Mouse (Mus musculus) spleen, adult 18-20 months (tissue): Measurements from ENCODE around the gene Selenon.

ENCODE experiments used
- DNase-seq, 2 experiments: peaks; one replicate each; pipeline ENCODE4 v3.0.0; 2022; ENCODE audit warnings: mixed read lengths in 2 of 2

Gene Selenon

GRCm38 (mm10) chr4:134551494-134552316, at the start of gene Selenon:
Gene Selenon (minus strand): TSS chr4:134552166.
- peak; percentile 23 to 40 for DNase-seq

GRCm38 (mm10) chr4:134601404-134601803, 49.4 kb upstream of the Selenon start:
- peak; percentile 28 to 32 for DNase-seq

- DNase-seq, result no peak
These were observed 48.8 kb upstream of the Selenon start for GRCm38 (mm10) chr4:134600777-134601176.

DNA sequence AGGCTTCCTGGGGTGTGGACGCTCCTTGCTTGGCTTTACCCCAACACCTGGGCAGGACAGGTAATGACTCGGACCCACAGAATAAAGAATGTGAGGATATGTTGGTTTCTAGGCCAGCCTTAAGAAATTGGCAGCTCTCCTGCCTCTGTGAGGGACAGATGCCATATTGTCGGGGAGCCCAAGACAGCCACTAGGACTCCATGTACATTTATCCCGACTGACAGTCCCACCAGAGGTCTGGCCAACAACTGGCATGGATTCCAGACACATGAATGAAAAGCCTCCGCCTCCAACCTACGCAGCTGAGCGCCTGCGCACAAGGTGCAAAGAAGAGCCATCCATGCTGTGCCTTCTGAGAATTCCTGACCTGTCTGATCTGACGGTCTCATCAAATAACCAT, 48.1 kb upstream of the Selenon start:
- DNase-seq, result no peak

DNA sequence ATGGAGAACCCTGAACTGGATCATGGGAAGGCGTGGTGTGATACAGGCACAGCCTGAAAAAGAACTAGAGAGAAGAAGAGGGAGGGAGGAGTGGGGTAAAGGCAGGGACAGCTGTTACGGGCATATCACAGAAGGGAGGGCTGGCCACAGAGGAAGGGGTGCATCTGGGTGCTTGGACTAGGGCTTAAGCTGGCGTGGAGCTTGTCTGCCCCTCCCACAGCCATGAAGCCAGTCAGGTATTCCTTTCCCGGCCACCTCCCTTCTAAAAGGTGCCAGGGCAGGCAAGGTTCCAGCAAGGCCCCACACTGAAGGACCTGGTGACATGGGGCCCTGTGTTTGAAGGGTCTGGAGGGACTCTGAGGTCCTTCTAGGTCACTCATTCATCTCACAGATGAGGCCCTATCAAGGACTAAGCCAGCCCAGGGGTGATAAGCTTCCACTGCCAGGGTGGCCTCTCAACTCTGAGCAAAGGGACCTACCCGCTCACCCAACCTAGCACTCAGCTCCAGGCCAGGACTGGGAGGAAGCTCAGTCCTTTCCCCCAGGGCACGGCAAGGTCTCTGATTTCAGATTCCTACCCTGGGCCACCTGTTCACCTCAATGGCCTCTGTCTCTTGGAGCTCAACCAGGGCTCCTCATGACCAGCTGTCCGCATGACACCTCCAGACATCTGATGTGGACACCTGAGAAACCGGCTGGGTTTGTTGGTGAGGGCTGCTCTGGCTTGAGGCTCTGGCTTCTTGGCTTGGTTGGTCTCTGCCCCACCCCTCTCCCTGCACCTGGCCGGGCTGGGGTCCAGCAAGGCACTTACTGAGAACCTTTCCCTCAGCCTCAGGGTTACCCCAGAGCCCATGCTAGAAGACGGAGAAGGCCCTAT, 45.1 kb upstream of the Selenon start:
- no peak for DNase-seq

- no peak for DNase-seq
These were observed 42.9 kb upstream of the Selenon start for GRCm38 (mm10) chr4:134594731-134595439.

DNA sequence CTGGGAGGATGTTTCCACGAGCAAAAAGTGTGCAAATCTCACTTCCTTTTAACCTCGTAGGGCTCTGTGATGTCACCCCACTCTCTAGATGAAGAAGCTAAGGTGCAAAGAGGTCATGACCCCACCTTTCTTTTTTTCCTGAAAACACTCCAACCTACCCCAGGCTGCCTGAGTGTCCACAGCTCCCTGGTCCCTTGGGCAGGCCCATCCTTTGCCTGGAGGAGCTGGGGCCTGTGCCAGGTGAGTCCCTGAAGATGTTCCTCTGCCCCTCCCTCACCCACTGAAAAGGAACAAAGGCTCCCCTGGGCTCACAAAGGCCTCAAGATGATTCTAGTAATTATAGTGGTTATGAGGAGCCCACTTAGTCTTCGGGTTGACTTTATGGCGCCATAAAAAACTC, 40.5 kb upstream of the Selenon start:
- DNase-seq, result no peak

DNA sequence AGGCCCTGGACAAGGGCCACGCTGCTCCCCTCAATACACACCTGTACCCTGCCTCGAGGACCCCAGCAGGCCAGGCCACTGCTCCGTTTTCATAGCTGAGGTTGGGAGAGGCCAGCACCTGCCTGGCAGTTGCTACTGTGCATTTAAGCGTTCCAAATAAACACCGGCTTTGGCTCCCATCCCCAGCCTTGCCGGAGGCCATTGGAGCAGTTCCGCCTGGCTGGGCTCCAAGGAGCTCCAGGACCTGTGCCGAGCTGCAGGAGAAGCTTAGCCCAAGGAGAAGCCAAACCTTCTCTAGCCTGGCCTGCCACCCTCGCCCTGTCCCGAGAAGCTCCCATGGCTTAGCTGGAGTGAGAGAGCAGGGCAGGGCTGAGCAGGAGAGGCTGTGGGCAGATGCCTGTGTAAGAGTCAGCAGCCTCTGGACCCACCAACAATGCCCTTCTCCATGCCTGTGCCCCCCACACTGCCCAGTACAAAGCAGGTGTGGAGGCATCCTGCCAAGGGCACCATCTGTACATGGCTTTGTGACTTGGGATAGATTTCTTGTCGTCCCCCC, 39.6 kb upstream of the Selenon start:
- no peak for DNase-seq

GRCm38 (mm10) chr4:134590227-134590926, 38.4 kb upstream of the Selenon start:
- DNase-seq, result peak in 1 of 2 experiments; percentile 28

GRCm38 (mm10) chr4:134589786-134590185, 37.8 kb upstream of the Selenon start:
- no peak for DNase-seq

DNA sequence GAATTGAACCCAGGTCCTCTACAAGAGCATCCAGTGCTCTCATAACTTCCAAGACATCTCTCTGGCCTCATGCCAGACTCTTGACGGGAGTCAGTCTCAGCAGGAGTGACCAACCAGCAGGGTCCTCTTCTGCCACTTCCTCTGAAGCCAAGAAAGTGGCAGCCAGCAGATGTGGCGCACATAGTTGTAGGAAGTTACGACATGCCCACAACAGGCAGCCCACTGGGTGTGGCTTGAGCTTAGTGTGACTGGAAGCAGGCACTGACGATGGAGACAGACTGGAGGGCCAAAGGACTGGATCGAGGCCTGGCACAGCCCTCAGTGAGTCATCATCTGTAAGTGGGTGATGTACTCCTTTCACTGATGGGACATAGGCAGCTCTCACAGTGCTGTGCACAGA, 37.0 kb upstream of the Selenon start:
- DNase-seq, result no peak

DNA sequence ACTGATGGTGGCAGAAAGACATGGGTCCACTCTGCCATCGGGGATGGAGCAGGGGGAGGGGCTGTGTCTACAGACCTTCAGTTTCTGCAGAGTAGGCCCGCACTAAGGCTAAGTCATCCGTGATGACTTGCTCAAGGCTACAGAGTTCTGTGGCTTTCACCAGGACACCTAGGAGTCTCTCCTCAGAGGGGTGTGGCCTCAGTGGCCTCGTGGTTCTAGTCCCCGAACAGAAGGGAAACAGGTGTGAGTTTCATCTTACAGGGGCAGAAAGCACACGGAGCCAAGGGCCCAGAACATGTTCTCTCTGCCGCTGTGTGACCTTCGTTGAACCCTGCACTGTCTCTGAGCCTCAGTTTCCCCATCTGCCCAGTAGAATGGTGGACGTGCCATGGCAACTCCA, 36.3 kb upstream of the Selenon start:
- DNase-seq, result no peak

GRCm38 (mm10) chr4:134587636-134588197, 35.8 kb upstream of the Selenon start:
- no peak for DNase-seq

GRCm38 (mm10) chr4:134586631-134587030, 34.7 kb upstream of the Selenon start:
- no peak for DNase-seq

DNA sequence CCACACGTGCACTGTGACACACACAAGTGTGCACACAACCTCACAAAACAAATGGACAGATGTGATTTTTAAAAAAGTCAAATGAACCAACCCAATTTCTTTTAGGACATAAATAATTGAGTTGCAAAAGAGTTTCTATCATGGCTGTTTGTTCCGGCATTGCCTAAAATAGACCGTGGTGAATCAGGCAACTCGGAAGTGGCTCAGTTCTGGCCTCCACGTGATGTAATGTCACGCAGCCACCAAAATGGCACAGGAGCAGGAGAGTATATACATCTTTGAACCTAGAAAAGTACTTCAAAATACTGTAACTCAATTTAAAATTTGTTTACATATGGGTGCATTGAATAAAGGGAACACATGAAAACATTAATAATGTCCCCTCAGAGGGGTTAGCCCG, 34.2 kb upstream of the Selenon start:
- no peak for DNase-seq

GRCm38 (mm10) chr4:134583513-134583912, 31.5 kb upstream of the Selenon start:
- peak; percentile 31 to 68 for DNase-seq

- no peak for DNase-seq
These were observed 29.4 kb upstream of the Selenon start for GRCm38 (mm10) chr4:134581365-134581764.

DNA sequence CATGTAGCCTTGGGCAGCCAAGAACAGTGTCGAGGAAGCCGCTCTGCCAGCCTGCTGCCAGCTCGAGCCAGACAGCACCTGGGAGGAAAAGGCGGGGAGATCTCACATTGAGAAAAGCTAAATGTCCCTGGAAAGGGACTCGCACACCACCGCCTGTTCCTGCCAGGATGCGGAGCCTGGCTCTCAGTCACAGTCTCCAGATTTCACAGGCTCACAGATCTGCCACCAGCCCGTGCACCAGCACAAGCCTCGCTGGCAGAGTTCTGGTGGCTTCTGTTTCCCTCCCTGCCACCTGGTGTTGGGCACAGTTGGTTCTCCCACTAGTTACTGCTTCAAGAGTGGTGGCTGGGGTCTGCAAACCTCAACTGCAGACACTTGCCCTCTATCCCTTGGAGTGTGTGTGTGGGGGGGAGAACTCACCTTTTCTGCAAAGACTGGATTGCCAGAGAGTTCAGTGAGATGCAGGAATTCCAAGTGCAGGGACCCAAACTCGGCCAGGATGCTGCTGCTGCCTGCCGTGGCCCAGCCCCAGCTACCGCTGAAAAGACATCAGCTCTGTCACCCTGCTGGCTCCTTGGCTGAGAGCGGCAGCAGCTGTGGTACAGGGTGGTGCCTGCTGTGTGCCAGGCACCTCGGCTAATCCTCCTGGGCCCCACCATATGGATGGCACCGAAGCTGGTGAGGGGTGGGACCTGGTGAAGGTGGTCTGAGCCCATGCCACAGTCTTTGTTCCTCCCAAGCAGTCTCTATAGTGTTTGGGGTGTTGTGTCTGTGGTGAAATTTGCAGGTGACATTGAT, 28.6 kb upstream of the Selenon start:
- no peak for DNase-seq

DNA sequence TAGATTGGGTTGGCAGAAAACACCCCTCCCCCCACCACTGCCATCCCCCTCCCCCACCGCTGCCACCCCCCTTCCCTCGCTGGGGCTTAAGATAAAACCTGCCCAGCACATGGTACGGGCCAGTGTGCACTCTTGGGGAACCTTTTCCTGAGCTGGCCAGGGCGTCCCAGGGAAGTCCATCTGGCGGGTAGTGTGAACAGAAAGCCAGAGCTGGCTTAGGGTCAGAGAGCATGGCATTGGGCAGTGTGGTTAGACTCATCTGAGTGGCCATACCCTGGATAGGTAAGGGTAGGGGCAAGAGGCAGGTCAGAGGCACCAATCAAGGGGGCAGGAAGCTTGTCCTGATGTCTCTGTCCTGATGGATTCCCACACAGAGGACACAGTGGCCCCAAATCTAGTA, 27.7 kb upstream of the Selenon start:
- no peak for DNase-seq

GRCm38 (mm10) chr4:134579212-134579611, 27.2 kb upstream of the Selenon start:
- DNase-seq, result no peak

GRCm38 (mm10) chr4:134578407-134578806, 26.4 kb upstream of the Selenon start:
- no peak for DNase-seq
